Mouse (Mus musculus): ENCODE measurements around the gene Ift20.

Gene Ift20

DNA sequence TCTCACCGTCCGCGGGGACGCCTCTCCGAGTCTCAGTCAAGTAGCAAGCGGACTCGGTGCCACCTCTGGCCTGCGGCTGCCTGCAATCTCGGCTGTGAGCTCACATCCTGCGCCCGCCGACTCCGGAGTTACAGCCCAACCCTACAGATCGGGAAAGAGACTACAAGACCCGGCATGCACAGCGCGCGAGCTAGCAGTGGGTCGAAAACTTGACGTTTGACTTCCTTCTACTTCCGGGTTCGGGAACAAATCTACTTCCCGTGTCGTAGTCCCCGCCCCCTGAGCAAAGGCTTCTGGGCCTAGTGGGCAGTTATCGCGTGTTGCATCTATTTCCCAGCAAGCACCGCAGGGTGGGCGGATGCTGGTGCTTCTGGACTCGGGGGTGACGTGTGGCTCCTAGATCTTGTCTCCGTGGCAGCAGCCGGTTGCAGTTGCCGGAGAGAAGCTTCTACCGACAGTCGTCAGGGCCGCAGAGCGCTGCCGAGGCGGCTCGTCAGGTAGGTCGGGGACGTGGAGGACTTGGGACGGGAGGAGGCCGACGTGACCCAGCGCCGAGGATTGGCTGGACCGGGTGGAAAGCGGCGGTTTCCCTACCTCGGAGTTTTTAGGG lies at the start of gene Ift20, which contains the start of gene Tnfaip1:
Ift20 (plus strand) TSS at position 282 of the 610 bp plus-strand sequence.
Tnfaip1 (minus strand) TSS at position 253 of the 610 bp plus-strand sequence.
- DNase-seq (ENCODE audit: low read depth, low spot score), result peak; percentile 98

DNA sequence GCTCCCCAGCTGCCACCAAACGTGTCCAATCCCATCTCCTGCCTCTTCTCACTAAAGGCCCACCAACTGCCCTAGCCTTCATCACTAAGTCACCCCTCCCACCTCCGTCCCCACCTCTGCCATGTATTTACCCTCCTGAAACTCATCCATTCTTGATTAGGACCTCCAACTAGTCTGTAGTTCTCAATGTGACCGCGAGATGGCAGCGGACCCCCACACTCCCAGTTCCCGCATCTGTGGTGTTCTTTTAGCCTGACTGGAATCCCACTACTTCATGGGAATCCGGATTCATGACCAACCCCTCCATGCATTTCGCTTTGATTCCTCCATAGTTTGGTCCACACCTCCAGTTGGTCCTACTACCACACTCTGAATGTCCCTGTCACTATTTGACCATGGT lies 48.0 kb upstream of the Ift20 start:
- DNase-seq (ENCODE audit: low read depth, low spot score), result no peak

DNA sequence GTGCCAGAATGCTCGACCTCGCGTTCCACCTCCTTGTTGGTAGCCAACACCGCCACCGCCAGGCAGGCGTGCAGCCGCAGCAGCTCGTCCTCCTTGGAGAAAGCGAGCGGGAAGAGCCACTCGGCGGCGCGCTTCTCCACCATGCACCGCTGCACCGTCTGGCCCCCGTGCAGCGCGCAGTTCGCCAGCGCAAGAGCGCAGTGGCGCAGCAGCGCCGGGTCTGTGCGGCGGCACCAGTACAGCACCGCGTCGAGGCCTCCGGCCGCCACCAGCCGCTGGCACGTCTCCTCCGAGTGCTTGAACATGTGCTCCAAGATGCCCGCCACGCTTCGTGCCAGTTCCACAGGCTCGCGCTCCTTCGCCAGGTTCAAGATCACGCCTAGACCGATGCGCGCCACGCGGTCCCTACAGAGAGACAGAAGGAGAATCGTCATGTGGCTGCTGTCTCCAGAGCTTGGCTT lies 45.4 kb upstream of the Ift20 start:
- DNase-seq (ENCODE audit: low read depth, low spot score), result no peak

DNA sequence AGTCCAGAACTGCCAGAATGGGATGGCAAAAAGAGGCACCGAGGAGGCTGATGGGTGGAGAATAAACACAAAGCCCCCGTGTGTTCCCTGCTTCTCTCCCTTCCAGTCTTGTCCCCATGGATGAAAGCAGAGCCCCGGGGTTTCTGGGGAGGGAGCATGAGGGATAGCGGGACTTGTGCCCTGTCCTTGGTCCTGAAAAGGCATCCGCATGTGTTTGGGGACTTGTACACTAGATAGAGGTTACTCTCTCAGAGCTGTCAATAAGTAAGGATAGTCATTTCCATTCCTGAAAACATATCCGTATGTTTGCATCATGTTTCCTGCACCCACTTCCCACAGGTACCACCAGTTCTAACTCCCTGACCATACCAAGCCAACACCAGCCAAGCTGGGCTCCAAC lies 40.3 kb upstream of the Ift20 start:
- DNase-seq (ENCODE audit: low read depth, low spot score), result no peak

DNA sequence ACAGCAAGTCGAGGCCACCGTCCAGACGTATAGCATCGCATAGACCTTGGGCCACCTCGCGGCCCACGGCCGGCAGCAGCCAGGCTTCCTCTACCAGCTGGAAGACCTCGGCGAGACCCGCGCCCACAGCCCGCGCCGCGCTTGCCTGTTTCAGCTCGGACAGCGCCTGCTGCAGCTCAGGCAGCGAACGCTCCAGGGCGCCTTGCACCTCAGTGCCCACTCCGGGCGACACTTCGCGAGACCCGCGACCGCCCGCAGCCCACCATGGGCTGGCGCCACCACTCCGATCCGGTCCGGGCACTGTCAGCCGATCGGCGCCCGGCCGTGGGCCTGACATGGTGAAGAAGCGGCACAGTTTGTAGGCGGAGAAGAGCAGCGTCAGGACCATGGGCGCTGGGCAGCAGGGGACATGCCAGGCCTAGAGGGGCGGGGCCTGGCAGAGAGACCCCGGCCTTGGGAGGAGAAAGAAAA lies 39.1 kb upstream of the Ift20 start:
- DNase-seq (ENCODE audit: low read depth, low spot score), result no peak

DNA sequence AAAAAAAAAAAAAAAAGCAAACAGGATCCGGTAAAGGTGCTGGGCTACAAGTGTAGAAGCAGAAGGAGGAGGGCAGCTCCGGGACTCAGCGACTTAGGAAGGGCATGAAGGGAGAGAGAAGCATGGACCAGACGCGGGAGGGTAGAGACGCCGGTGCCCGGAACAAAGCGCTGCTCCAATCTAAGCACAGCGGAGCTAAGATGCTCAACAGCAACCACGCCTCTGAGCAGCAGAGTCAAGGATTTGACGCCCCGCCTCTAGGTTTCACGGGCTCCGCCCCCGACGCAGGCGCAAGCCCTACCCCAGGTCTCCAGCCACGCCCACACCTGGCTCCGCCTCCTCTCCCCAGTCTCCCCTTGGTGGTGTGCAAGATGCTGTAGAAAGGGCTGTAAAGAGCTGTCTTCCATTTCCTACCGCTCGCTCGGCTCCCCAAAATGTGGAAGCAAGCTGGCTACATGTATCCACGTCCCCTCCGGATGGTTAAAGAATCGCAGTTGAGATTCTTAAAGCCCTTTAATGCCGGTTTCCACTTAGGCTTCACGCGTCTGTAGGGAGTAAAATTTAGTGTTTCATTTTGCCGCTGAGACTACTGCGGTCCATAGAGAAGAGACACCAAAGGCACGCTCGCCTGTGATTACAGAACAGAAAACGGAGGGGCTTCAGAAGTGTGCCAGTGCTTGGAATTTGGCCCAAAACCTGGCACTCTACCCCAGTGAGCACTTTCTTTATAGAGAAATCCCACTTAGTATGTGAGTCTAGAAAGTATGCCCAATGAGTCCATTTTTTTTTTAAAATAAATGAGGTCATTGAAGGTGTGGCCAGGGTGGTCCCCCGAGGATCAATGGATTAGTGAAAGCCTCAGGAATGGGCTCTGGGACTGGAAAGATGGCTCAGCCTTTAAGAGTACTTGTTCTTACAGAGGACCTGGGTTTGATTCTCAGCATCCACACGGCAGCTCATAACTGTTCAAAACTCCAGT lies 38.3 kb upstream of the Ift20 start, which contains the start of gene Sarm1:
Sarm1 (minus strand) TSS at position 211 of the 979 bp plus-strand sequence.
- DNase-seq (ENCODE audit: low read depth, low spot score), result peak; percentile 91

DNA sequence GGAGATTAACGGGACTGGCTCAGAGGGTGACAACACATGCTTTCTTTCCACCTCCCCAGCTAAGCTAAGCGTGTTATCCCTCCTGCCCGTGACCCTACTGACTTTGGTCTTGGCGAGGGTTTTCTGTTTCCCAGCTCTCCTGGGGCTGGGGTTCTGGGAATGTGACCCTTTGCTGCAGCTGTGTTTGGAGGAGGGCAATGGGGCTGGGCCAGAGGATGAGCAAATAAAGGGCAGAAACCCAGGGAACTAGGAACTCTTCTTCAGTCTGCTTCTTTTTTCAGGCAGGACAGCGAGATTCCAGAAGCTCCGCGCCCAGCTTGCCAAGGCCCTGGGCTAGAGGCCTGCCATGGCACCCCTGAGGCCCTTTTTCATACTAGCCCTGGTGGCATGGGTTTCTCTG lies 37.2 kb upstream of the Ift20 start, which contains the start of gene Vtn:
Vtn (plus strand) TSS at position 88 of the 400 bp plus-strand sequence.
- no peak for DNase-seq (ENCODE audit: low read depth, low spot score)

DNA sequence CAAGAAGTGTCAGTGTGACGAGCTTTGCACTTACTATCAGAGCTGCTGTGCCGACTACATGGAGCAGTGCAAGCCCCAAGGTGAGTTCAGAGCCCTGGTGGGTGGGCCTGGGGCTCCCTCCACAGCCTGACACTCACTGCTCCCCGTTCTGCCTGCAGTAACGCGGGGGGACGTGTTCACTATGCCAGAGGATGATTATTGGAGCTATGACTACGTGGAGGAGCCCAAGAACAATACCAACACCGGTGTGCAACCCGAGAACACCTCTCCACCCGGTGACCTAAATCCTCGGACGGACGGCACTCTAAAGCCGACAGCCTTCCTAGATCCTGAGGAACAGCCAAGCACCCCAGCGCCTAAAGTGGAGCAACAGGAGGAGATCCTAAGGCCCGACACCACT lies 36.6 kb upstream of the Ift20 start:
- no peak for DNase-seq (ENCODE audit: low read depth, low spot score)

DNA sequence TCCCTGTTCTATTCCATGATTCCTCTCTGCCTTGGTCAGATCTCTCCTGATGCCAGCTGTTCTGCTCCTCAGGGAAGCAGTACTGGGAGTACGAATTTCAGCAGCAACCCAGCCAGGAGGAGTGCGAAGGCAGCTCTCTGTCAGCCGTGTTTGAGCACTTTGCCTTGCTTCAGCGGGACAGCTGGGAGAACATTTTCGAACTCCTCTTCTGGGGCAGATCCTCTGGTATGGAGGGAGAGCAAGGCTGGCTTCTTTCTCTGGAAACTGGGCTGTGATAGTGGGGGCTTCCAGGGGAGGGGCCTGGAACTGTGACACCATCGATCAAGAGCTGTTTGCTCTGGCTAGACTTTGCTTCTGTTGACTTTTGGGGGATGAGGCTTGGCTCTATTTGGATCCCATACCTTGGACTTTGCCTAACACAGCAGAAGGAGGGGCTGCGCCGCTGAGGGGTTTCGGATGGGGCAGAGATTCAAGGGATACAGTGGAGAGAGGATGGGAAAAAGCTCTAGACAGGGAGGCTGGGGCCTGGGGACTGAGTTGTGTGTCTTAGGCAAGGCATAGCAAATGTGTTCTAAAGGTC lies 35.4 kb upstream of the Ift20 start:
- DNase-seq (ENCODE audit: low read depth, low spot score), result no peak

DNA sequence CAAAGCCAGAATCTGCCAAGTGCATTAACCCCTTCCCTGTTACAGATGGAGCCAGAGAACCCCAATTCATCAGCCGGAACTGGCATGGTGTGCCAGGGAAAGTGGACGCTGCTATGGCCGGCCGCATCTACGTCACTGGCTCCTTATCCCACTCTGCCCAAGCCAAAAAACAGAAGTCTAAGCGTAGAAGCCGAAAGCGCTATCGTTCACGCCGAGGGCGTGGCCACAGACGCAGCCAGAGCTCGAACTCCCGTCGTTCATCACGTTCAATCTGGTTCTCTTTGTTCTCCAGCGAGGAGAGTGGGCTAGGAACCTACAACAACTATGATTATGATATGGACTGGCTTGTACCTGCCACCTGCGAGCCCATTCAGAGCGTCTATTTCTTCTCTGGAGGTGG lies 34.6 kb upstream of the Ift20 start:
- no peak for DNase-seq (ENCODE audit: low read depth, low spot score)

DNA sequence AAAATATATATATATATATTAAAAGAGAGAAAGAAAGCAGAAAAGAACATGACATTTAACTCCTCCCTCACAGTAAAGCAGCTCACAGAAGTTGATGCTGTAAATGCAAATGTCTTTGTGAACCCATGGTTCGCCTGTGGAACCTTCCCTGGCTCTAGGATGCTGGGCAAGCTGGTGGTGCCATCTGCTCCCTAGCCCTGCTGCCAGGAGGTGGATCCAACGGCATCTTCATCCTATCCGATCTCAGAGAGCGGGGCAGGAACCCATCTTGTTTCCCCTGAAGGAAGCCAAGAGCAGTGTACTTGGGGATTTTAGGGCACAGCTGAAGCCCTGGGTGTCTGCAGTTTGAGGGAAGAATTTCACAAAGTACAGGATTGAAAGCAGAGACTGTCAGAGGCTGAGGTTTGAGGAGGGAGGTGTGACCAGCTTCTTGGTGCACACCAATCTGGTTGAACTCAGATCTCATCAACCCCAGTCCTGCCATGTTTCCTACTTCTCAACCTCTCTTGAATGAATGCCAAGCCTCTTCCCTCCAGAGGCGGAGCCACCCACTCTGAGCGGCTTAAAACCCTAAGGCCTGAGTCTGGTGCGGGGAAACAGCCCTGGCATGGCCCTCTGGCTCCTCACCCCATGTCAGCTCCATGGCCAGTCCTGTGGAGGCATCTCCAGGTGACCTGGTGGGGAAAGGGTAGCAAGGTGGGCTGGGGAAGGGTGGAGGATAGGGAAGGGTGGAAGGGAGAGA lies 33.1 kb upstream of the Ift20 start, which contains the start of gene Sebox:
Sebox (plus strand) TSS at position 539 of the 742 bp plus-strand sequence.
- no peak for DNase-seq (ENCODE audit: low read depth, low spot score)

DNA sequence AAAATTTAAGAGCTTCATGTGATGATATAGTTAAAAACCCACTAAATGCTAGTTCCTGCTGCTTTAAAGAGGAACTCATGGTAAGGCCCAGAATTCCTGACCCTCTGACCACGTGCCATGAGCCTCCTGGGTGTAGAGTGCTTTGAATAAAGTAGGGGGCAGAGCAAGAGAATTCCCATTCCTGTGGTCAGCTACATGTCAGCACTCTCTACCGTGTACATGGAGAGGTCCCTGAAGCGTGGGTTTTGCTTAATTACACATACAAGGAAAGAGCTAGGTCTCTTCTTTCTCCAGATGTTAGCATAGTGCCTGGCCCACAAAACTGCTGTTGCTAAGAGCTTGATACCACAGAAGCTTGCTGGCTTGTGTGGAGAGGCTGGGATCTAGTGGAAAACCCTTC lies 30.7 kb upstream of the Ift20 start:
- DNase-seq (ENCODE audit: low read depth, low spot score), result no peak

DNA sequence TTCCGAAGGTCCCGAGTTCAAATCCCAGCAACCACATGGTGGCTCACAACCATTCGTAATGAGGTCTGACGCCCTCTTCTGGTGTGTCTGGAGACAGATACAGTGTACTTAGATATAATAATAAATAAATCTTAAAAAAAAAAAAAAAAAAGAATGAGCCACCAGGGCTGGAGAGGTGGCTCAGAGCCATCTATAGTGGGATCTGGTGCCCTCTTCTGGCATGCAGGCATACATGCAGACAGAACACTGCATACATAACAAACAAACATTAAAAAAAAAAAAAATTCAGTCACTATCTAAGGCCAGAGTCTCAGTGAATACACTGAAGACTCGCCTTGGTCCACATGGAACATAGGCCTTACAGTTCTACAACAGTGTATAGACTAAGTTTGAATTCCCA lies 27.0 kb upstream of the Ift20 start:
- no peak for DNase-seq (ENCODE audit: low read depth, low spot score)

DNA sequence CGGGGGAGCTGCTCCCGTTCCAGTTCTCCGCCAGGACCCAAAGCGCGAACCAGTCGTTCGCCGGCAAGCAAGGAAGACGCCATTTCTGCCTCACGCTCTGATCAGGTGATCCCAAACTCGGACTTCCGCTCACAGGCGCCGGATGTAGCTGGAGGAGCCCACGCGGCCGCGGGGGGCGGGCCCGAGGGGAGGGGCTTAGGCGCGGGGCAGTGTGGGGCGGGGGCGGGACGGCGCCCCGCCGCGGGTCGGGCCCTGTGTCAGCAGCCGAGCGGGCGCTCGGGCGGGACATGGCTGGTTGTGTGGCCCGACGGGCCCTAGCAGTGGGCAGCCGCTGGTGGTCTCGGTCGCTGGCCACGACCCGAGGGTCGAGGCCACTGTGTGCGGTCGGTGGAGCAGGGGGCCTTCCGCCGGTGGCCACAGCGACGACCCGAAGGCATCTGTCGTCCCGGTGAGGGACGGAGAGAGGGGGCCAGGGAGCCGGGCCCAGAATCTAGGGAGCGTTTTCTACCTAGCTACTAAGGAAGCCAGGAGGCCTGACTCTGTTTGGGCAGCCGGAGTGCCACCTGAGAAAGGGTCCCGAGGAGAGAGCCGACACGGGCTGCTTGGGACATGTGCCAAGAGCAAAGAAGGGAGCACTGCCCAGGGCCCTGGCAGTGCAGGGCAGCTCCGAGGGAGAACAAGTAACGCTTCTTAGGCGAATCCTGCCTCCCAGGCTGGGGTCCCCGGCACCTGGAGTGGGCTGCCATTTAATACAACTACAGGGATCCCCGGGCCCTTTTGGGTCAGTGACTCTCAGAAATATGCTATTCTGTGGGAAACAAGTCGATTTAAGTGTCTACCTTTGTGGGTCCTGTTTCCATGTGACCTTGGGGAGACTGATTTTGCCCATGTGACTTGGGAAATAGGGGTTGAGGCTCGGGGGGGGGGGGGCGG lies 23.9 kb upstream of the Ift20 start, which contains the start of the genes Tmem199 and Poldip2:
Tmem199 (minus strand) TSS at position 148 of the 933 bp plus-strand sequence.
Poldip2 (plus strand) TSS at position 169 of the 933 bp plus-strand sequence.
- DNase-seq (ENCODE audit: low read depth, low spot score), result peak; percentile 92

DNA sequence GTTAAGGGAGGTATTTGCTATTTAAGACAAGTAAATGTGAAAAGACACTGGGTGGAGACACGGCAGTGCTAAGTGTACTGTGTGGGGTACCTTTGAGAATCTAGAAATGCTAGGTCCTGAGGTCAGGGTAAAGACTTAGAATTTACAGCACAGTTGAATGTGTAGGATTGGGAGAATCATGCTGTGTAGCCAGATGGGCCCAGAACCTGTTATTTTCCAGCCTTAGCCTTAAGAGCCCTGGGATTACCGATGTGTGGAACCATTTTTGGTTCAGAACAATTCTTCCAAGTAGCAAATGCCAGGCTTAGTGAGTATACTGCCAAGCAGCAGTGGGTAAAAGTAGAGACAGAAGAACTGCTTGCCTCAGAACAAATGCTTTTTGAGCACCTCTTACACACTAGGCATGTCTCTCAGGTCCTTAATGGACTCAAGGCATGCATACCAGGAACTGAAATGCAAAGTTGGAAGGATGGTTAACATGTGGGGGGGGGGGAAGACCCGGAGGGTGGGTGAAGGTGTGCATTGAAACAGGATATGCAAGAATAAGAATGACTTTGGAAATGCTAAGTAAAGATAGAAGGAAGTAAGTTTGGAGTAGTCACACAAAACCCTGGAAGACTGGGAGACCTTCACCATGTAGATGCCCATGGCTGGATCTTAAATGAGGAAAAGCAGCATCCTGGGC lies 22.9 kb upstream of the Ift20 start:
- DNase-seq (ENCODE audit: low read depth, low spot score), result no peak

DNA sequence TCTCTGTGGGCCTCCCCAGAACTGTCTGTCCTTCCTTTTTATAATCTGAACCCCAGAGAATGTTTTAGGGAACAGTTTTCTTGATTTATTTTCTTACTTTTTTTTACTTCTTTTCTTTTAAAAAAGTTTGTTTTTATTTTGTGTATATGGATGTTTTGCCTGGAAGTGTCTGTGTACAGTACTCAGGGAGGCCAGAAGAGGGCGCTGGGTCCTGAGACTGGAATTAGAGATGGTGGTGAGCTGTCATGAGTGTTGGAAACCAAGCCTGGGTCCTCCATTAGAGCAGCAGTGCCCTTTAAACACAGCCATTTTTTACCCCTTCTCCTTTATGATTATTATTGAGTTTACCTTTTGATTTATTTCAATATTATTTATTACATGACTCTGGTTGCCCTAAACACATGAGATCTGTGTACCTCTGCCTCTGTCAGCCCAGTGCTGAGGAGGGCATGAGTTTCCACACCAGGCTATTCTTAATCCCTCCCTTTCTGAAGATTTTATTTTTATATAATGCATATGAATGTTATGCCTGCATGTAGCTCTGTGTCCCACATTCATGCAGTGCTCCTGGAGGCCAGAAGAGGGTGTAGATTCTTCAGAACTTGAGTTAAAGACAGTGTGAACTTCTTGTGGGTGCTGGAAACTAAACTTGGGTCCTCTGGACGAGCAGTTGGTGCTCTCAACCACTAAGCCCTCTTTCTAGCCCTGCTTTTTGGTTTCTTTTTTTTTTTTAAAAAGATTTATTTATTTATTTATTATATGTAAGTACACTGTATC lies 20.4 kb upstream of the Ift20 start:
- no peak for DNase-seq (ENCODE audit: low read depth, low spot score)

DNA sequence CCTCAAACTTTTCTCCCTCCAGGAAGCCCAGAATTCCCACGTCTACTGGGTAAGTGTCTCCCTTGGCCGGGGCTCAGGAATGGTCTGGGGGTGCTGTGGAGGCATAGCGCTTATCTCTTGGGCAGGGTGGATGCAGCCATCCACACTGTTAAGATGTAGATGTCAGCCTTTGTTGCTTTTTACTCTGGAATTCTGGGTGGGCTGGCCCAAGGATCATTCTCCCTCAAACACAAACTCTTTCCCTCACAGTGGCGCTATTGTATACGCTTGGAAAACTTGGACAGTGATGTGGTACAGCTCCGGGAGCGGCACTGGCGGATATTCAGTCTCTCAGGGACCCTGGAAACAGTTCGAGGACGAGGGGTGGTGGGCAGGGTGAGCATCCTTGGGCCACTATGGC lies 17.2 kb upstream of the Ift20 start:
- DNase-seq (ENCODE audit: low read depth, low spot score), result no peak

DNA sequence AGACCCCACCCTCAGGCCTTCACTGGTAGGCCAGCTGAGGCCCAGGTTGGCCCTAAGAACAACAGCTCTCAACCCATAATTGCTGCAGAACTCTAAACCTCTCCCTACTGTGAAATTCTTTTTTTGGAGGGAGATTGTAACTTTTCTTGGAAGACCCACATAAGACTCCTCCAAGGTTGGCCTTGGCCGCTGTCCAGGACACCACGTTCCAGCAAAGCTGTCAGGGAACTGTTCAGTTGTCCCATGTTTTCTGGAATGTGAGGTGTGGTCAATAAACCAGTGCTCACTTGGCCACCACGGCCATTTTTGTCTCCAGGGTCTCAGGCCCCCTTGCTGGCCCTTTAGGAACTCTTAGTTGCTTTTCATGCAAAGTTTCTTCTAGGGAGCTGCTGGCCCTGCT lies 14.3 kb upstream of the Ift20 start:
- DNase-seq (ENCODE audit: low read depth, low spot score), result no peak
